Mouse (Mus musculus) C2C12 (cell line): ENCODE measurements around the gene Eef1akmt3. TPM values are rescaled to one million over a fixed set of nuclear protein-coding genes. Genes with fewer than 3 reads are reported as not detected.

Source experiments
- H3K27me3 ChIP-seq: one replicate; pipeline ENCODE4 v1.6.1; 2011; ENCODE audit not compliant: control insufficient read depth, insufficient read depth, insufficient read length
- H3K36me3 ChIP-seq: one replicate; pipeline ENCODE4 v1.6.1; 2011; ENCODE audit not compliant: control insufficient read depth, insufficient read depth
- H3K4me3 ChIP-seq: one replicate; pipeline ENCODE4 v1.5.1; 2011; ENCODE audit warnings: mild to moderate bottlenecking, control low read depth; ENCODE audit not compliant: poor library complexity, insufficient read depth, severe bottlenecking
- H3K79me2 ChIP-seq: one replicate; pipeline ENCODE4 v1.6.1; 2011; ENCODE audit not compliant: control insufficient read depth, insufficient read depth
- H3K79me3 ChIP-seq: one replicate; pipeline ENCODE4 v1.6.1; 2011; ENCODE audit warnings: low read depth, control low read depth
- H3ac ChIP-seq: one replicate; pipeline ENCODE3; 2011; ENCODE audit warnings: low read depth; ENCODE audit not compliant: control insufficient read depth, insufficient read length
- CEBPB ChIP-seq: IDR thresholded peaks from one replicate; pipeline ENCODE4 v1.6.1; 2011; ENCODE audit warnings: low read depth, mild to moderate bottlenecking, control low read depth, moderate library complexity
- CTCF ChIP-seq: IDR thresholded peaks from one replicate; pipeline ENCODE4 v1.5.1; 2011; ENCODE audit not compliant: control insufficient read depth, insufficient read depth, insufficient read length
- FOSL1 ChIP-seq: IDR thresholded peaks from one replicate; pipeline ENCODE4 v1.8.0; 2011; ENCODE audit warnings: mild to moderate bottlenecking, low read length; ENCODE audit not compliant: poor library complexity, insufficient read depth, severe bottlenecking
- MAX ChIP-seq: IDR thresholded peaks from one replicate; pipeline ENCODE4 v1.6.1; 2011; ENCODE audit warnings: mild to moderate bottlenecking, control low read depth
- MYOD1 ChIP-seq: IDR thresholded peaks from one replicate; pipeline ENCODE4 v1.6.1; 2011; ENCODE audit warnings: low read depth; ENCODE audit not compliant: control insufficient read depth, insufficient read length
- MYOG ChIP-seq: IDR thresholded peaks from one replicate; pipeline ENCODE4 v1.6.1; 2011; ENCODE audit not compliant: control insufficient read depth, insufficient read length; ENCODE audit errors: extremely low read depth
- USF1 ChIP-seq: IDR thresholded peaks from one replicate; pipeline ENCODE4 v1.6.1; 2011; ENCODE audit warnings: low read depth, mild to moderate bottlenecking, control low read depth, moderate library complexity
- polyA plus RNA-seq: library from polyadenylated mRNA; unstranded; fragments of >200 nt; fragmentation: generic; extraction: Trizol; gene quantifications from one replicate; pipeline ENCODE4 v1.2.1, GENCODE M21; 2012; ENCODE audit warnings: missing spikeins

The Eef1akmt3 gene
- polyA plus RNA-seq, 1 experiment: 0.22 TPM

- no peak for TF ChIP-seq FOSL1
- no peak for TF ChIP-seq CEBPB
- TF ChIP-seq CTCF: no peak
- TF ChIP-seq MYOD1: no peak
- H3K36me3 ChIP-seq: no peaks in the 10 kb centered on the region
- no peak overlapping the region for H3K4me3 ChIP-seq
- H3ac ChIP-seq: no peak overlapping the region
- no peaks in the 10 kb centered on the region for H3K79me2 ChIP-seq
- no peaks in the 10 kb centered on the region for H3K79me3 ChIP-seq
- no peaks in the 10 kb centered on the region for H3K27me3 ChIP-seq
Observed at GRCm38 (mm10) chr10:127056490-127056889, 15.2 kb upstream of the Eef1akmt3 start.

- TF ChIP-seq USF1 (no peak), MYOG (no peak), CEBPB (no peak), CTCF (no peak), MAX (no peak), FOSL1 (no peak), MYOD1 (no peak)
- Histone ChIP-seq H3K4me3 (no peak overlapping the region), H3ac (no peak overlapping the region), H3K79me2 (no peaks in the 10 kb centered on the region), H3K27me3 (peaks cover 3% of the 10 kb centered on the region), H3K36me3 (no peaks in the 10 kb centered on the region), H3K79me3 (no peaks in the 10 kb centered on the region)
Observed at GRCm38 (mm10) chr10:127055406-127055805, 14.1 kb upstream of the Eef1akmt3 start.

- TF ChIP-seq CTCF: no peak
- TF ChIP-seq MAX: no peak
- no peak for TF ChIP-seq CEBPB
- no peak for TF ChIP-seq MYOG
- TF ChIP-seq USF1: no peak
- no peak for TF ChIP-seq FOSL1
- no peak for TF ChIP-seq MYOD1
- H3K79me3 ChIP-seq: no peaks in the 10 kb centered on the region
- no peaks in the 10 kb centered on the region for H3K79me2 ChIP-seq
- no peak overlapping the region for H3ac ChIP-seq
- no peak overlapping the region for H3K4me3 ChIP-seq
- H3K36me3 ChIP-seq: no peaks in the 10 kb centered on the region
- H3K27me3 ChIP-seq: peaks cover 9% of the 10 kb centered on the region
Observed at GRCm38 (mm10) chr10:127054646-127055045, 13.3 kb upstream of the Eef1akmt3 start.

- Histone ChIP-seq H3ac (no peak overlapping the region), H3K79me2 (no peaks in the 10 kb centered on the region), H3K36me3 (peaks cover 7% of the 10 kb centered on the region), H3K79me3 (no peaks in the 10 kb centered on the region), H3K27me3 (peaks cover 17% of the 10 kb centered on the region), H3K4me3 (no peak overlapping the region)
- TF ChIP-seq CTCF (no peak), FOSL1 (no peak), MYOG (no peak), MYOD1 (no peak), CEBPB (no peak), USF1 (no peak), MAX (no peak)
Observed at GRCm38 (mm10) chr10:127050119-127050474, 8.8 kb upstream of the Eef1akmt3 start.

GRCm38 (mm10) chr10:127049395-127050118, 8.2 kb upstream of the Eef1akmt3 start:
- TF ChIP-seq CEBPB: no peak
- TF ChIP-seq USF1: no peak
- TF ChIP-seq CTCF: no peak
- no peak for TF ChIP-seq MYOG
- no peak for TF ChIP-seq MAX
- no peak for TF ChIP-seq FOSL1
- TF ChIP-seq MYOD1: no peak
- peaks cover 12% of the 10 kb centered on the region for H3K36me3 ChIP-seq
- H3K79me2 ChIP-seq: no peaks in the 10 kb centered on the region
- H3K27me3 ChIP-seq: peaks cover 17% of the 10 kb centered on the region
- H3ac ChIP-seq: no peak overlapping the region
- no peaks in the 10 kb centered on the region for H3K79me3 ChIP-seq
- no peak overlapping the region for H3K4me3 ChIP-seq

GRCm38 (mm10) chr10:127048608-127049394, 7.5 kb upstream of the Eef1akmt3 start:
- Histone ChIP-seq H3K36me3 (peaks cover 18% of the 10 kb centered on the region), H3K4me3 (no peak overlapping the region), H3K79me3 (no peaks in the 10 kb centered on the region), H3K27me3 (peaks cover 17% of the 10 kb centered on the region), H3K79me2 (peaks cover 3% of the 10 kb centered on the region), H3ac (no peak overlapping the region)
- no peak for TF ChIP-seq MYOD1
- no peak for TF ChIP-seq CTCF
- no peak for TF ChIP-seq USF1
- TF ChIP-seq MYOG: no peak
- TF ChIP-seq MAX: no peak
- TF ChIP-seq CEBPB: no peak
- no peak for TF ChIP-seq FOSL1
